Mouse (Mus musculus) kidney, postnatal 4 days (tissue): Measurements from ENCODE around the gene Lgals7.
"Not testable (repeated sequence)": the region's sequence is repeated elsewhere in the genome, so short reads cannot be mapped to it uniquely, and the experiment has no call there.

Experiments used
- DNase-seq, 2 experiments: peaks; one replicate each; pipeline ENCODE4 v3.0.0; 2021; ENCODE audit warnings: mixed read lengths in 2 of 2

Lgals7 gene

DNA sequence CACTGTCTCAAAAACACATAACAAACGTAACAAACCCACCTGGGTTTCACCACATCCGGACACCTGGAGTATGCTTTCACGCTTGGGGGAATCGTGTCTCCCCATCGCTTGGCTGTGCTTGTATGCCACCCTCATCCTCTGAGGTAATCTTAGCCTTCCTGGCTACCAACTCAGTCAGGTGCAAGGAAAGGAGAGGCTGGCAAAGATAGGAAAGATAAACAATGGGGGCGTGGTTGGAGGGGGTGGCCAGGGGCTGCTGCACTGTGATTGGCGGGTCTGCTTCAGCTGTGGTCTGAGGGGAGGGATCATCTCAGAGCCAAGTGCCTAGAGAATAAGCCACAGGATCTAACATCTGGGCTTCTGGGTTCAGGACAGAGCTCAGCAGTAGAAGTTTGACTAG lies 16.0 kb downstream of the Lgals7 start:
- no peak for DNase-seq

GRCm38 (mm10) chr7:28880554-28880953 lies 16.9 kb downstream of the Lgals7 start:
- DNase-seq = no peak

DNA sequence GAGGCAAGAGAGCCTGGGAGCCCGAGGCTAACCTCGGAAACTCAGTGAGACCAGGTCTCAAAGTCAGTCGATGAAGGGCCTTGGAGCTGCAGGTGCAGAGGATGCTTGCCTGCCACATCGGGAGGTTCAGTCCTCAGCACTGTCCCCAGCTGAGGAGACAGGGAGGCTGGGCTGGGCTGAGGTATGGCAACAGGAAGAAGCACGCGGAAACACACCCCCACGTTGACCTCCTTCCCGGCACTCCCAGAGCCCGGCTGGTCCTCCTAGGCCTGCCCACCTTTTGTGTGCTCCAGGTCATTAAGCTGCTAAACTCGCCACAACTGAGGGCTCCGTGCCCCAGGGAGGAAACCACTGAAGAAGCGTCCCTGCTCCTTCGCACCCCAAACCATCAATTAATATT lies 17.5 kb downstream of the Lgals7 start, which contains the start of gene Capn12:
Gene Capn12, plus strand, starts transcription at position 224 of the 400 bp plus-strand sequence.
- peak in 1 of 2 experiments; percentile 40 for DNase-seq

DNA sequence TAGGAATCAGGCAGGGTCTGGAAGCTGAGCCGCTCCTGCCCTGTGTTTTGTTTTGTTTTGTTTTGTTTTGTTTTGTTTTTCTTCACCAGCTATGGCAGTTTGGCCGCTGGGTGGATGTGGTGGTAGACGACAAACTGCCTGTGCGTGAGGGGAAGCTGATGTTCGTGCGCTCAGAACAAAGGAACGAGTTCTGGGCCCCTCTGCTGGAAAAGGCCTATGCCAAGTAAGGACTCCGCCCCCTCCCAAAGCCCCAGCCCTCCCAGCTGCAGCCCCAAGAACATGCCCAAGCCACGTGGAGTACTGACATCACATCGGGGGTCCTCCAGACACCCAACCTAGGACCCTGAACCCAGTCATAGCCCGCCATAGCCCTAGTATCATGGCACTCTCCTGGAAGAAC lies 19.4 kb downstream of the Lgals7 start:
- no peak for DNase-seq

GRCm38 (mm10) chr7:28883704-28884103 lies 20.1 kb downstream of the Lgals7 start:
- DNase-seq = not testable (repeated sequence)

- peak; percentile 39 to 45 for DNase-seq
Measured at GRCm38 (mm10) chr7:28886486-28886885, 22.8 kb downstream of the Lgals7 start.

DNA sequence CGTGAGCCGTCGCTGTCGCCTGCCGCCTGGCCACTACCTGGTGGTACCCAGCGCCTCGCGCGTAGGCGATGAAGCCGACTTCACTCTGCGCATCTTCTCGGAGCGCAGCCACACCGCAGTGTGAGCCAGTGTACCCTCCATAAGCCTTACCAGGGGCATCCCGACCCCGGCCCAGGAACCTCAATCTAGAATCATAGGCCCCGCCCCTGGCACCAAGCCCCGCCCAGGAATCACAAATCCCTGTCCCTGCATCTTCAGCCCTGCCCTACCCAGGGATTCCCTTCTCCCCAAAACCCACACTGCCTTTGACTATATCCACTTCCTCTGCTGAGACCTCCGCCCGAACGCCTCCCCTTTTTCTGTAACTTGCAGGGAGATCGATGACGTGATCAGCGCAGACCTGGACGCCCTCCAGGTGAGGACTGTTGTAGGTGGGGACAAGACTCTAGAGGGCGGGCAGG lies 25.1 kb downstream of the Lgals7 start:
- DNase-seq = peak in 1 of 2 experiments; percentile 34

DNA sequence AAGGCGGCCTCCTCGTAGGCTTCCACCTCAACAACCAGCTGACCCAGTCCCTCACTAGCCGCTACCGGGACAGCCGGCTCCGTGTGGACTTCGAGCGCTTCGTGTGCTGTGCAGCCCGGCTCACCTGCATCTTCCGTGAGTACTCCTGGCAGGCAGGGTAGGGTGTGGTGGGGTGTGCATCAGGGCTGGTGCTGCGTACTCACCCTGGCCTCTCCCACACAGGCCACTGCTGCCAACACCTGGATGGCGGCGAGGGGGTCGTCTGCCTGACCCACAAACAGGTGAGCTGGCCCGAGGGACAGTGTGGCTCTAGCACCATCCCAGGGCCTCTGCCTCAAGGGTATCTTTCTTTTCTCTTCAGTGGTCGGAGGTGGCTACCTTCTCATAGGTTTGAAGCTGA lies 28.9 kb downstream of the Lgals7 start:
- DNase-seq = no peak

- peak; percentile 74 to 81 for DNase-seq
Measured at GRCm38 (mm10) chr7:28893643-28894265, 30.1 kb downstream of the Lgals7 start.

DNA sequence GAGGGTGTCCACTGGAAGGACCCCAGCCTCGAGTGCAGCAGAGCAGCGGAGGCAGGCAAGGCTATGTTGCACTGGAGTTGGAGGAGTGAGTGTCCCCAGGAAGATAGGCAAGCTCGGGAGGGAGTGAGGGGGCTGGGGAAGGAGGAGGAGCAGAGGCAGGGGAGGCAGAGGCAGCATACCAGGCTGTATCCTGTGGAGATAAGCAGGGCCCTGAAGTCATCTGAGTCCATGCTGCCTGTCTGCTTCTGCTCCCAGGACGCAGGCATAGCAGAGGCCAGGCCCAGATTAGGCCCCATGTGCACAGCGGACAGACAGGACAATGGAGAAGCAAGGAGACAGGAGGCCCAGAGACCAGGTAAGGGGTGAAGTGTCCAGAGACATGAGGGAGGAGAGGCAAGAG lies 31.3 kb downstream of the Lgals7 start:
- no peak for DNase-seq

DNA sequence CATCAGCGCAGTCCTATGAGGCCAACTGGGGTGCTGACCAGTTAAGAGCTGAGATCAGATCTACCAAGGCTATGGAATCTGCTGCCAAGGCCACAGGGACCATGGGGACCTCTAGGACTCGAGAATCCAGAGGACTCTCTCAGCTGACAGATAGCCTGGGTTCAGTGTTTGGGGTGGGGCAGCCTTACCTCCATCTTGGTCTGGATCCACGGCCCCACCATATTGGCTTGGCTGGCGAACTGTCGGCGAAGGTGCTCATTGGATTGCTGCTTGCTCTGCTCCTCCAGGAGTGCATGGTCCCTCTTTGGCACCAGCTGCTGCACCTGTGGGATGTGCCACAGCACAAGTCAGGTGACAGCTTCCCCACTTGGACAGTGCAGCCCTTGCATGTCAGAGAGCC lies 34.0 kb downstream of the Lgals7 start:
- no peak for DNase-seq

- DNase-seq = no peak
Measured at GRCm38 (mm10) chr7:28899972-28900371, 36.3 kb downstream of the Lgals7 start.

DNA sequence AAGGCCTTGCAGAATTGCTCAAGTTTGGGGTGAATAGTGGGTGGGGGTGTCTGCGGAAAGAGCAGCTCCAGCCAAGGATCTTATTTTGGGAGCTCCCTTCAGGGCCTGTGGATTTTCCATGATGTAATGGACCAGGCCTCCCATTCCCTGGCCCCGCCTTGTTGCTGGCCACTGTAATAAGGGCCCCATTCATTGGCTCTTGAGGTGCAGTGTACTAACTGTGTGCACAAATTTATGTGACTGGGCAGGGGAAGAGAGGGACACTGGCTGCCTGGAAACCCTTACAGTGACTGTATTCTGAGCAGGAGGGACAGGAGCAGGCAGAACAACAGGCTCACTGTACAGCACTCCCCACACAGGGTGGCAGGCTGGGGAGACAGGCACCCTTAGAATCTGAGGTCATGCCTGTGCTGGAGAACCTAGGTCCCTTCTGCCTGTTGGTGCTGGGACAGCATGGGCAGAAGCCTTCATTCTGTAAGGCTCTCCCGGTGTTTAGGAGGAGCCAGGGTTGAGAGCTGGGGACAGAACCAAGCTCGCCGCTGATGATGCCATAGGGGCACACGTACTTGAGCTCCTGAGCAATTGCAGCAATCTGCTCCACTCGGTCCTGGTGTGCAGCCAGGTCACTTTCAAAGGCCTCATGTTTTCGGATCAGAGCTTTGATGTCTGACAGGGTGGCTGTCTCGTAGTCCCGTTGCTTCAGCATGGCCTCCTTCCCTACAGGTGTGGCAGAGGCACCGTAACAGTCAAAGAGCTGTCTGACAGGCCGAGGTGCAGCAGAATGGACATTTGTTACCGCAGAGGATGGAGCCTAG lies 37.9 kb downstream of the Lgals7 start:
- no peak for DNase-seq

- DNase-seq = no peak
Measured at GRCm38 (mm10) chr7:28902180-28902579, 38.5 kb downstream of the Lgals7 start.

GRCm38 (mm10) chr7:28902809-28903208 lies 39.2 kb downstream of the Lgals7 start:
- DNase-seq = no peak

DNA sequence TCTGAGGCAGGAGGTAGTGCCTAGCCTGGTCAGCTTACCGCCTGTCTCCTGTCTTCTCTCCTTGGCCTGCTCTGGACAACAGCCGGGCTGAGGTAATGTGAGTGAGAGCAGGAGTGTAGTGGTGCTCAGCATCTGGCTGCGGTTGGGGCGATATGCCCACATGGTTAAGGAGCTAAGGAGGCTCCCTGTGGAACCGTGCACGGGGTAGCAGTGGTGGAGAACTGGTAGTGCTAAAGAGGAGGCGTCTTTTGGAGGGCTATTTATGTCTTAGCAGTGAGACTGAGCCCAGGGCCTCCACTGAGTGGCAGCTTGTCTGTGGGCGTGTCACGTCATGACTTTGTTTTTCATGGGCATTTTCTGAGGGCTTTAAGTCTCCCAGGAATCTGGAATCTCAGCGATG lies 40.1 kb downstream of the Lgals7 start:
- DNase-seq = no peak

DNA sequence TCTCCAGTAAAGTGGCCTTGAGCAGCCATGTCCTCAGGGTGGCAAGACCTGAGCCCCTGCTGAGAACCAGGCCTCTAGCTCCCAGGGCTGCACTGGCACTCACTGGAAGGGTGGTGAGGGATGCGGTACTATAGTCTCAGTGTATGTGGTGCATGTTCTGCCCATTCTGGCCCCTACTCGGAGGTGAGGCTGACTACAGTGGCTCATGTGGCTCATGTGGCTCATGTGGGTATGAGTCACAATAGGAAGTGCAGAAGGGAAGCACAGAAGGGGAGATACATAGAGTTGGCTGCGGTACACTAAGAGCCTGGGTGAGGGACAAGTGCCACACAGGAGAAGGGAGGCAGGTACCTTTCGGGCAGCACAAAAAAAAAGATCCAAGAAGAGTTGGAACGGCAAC lies 43.5 kb downstream of the Lgals7 start:
- DNase-seq = no peak

- peak; percentile 69 to 82 for DNase-seq
Measured at GRCm38 (mm10) chr7:28911632-28912031, 48.0 kb downstream of the Lgals7 start.

DNA sequence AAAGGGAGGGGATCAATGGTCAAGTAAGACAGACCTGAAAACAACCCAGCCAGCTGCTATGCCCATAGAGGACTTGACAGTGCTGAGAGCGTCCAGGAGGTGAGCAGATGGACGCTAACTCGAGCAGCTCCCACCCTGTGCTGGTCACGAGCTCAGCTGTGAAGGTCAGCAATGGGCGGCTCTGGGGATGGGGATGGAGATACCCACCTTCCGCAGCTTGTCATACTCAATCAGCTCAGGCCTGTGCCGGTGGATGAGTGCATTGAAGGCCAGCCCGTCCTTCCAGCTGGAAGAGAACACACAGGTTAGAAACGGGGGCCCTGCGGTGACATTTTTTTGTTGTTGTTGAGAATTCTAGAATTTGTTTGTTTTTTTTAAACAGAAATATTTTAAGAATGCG lies 49.5 kb downstream of the Lgals7 start:
- DNase-seq = no peak
